Mouse (Mus musculus) kidney, adult 2 months (tissue): ENCODE results near the gene Slc4a4.

Source experiments
- CTCF ChIP-seq: fragments of 200-500 bp; conservative IDR thresholded peaks from 2 replicates; pipeline ENCODE4 v1.5.1; 2011; ENCODE audit warnings: low read depth, mild to moderate bottlenecking, control low read depth, low read length, moderate library complexity, mixed read lengths; ENCODE audit not compliant: insufficient read depth, insufficient read length
- POLR2A ChIP-seq: fragments of 200-500 bp; IDR thresholded peaks from one replicate; pipeline ENCODE4 v1.6.1; 2011; ENCODE audit warnings: low read depth, low read length, control low read depth

GRCm38 (mm10) chr5:89146276-89146675, 259.7 kb downstream of the Slc4a4 start:
- TF ChIP-seq POLR2A = no peak
- no peak for TF ChIP-seq CTCF
